Mouse (Mus musculus): ENCODE data around the gene Cdc42bpa.

Gene Cdc42bpa

GRCm38 (mm10) chr1:180166533-180166932 is 206.3 kb downstream of the Cdc42bpa start:
- no peak for DNase-seq (ENCODE audit: low read depth, low spot score)

- no peak for DNase-seq (ENCODE audit: low read depth, low spot score)
Measured at GRCm38 (mm10) chr1:180168294-180168693, 208.0 kb downstream of the Cdc42bpa start.

- DNase-seq (ENCODE audit: low read depth, low spot score), result no peak
Measured at GRCm38 (mm10) chr1:180169161-180169560, 208.9 kb downstream of the Cdc42bpa start.

GRCm38 (mm10) chr1:180170071-180170470 is 209.8 kb downstream of the Cdc42bpa start:
- DNase-seq (ENCODE audit: low read depth, low spot score), result no peak

- DNase-seq (ENCODE audit: low read depth, low spot score), result no peak
Measured at GRCm38 (mm10) chr1:180171883-180172282, 211.6 kb downstream of the Cdc42bpa start.

- DNase-seq (ENCODE audit: low read depth, low spot score), result no peak
Measured at GRCm38 (mm10) chr1:180172600-180172999, 212.3 kb downstream of the Cdc42bpa start.

GRCm38 (mm10) chr1:180173017-180173416 is 212.7 kb downstream of the Cdc42bpa start:
- no peak for DNase-seq (ENCODE audit: low read depth, low spot score)

GRCm38 (mm10) chr1:180174718-180175117 is 214.4 kb downstream of the Cdc42bpa start:
- DNase-seq (ENCODE audit: low read depth, low spot score), result no peak

GRCm38 (mm10) chr1:180175167-180175566 is 214.9 kb downstream of the Cdc42bpa start:
- peak; percentile 47 for DNase-seq (ENCODE audit: low read depth, low spot score)

- DNase-seq (ENCODE audit: low read depth, low spot score), result no peak
Measured at GRCm38 (mm10) chr1:180175635-180176034, 215.4 kb downstream of the Cdc42bpa start.

- DNase-seq (ENCODE audit: low read depth, low spot score), result no peak
Measured at GRCm38 (mm10) chr1:180176784-180177183, 216.5 kb downstream of the Cdc42bpa start.

GRCm38 (mm10) chr1:180178340-180178739 is 218.1 kb downstream of the Cdc42bpa start:
- DNase-seq (ENCODE audit: low read depth, low spot score), result no peak

GRCm38 (mm10) chr1:180179100-180179499 is 218.8 kb downstream of the Cdc42bpa start:
- no peak for DNase-seq (ENCODE audit: low read depth, low spot score)

- DNase-seq (ENCODE audit: low read depth, low spot score), result no peak
Measured at GRCm38 (mm10) chr1:180179840-180180239, 219.6 kb downstream of the Cdc42bpa start.

- DNase-seq (ENCODE audit: low read depth, low spot score), result no peak
Measured at GRCm38 (mm10) chr1:180181304-180181965, 221.2 kb downstream of the Cdc42bpa start.

- peak; percentile 28 for DNase-seq (ENCODE audit: low read depth, low spot score)
Measured at GRCm38 (mm10) chr1:180181966-180182319, 221.7 kb downstream of the Cdc42bpa start.

GRCm38 (mm10) chr1:180182731-180183130 is 222.5 kb downstream of the Cdc42bpa start:
- DNase-seq (ENCODE audit: low read depth, low spot score), result no peak

- no peak for DNase-seq (ENCODE audit: low read depth, low spot score)
Measured at GRCm38 (mm10) chr1:180183525-180184159, 223.4 kb downstream of the Cdc42bpa start.

- DNase-seq (ENCODE audit: low read depth, low spot score), result no peak
Measured at GRCm38 (mm10) chr1:180184768-180185167, 224.5 kb downstream of the Cdc42bpa start.

GRCm38 (mm10) chr1:180185877-180186276 is 225.6 kb downstream of the Cdc42bpa start:
- DNase-seq (ENCODE audit: low read depth, low spot score), result no peak

- DNase-seq (ENCODE audit: low read depth, low spot score), result no peak
Measured at GRCm38 (mm10) chr1:180186371-180186770, 226.1 kb downstream of the Cdc42bpa start.

- DNase-seq (ENCODE audit: low read depth, low spot score), result no peak
Measured at GRCm38 (mm10) chr1:180188951-180189350, 228.7 kb downstream of the Cdc42bpa start.

- DNase-seq (ENCODE audit: low read depth, low spot score), result no peak
Measured at GRCm38 (mm10) chr1:180191112-180191511, 230.8 kb downstream of the Cdc42bpa start.
